Mouse (Mus musculus) cortical plate, adult 2 months (tissue): Measurements from ENCODE around the gene Ypel4.

Experiments
- CTCF ChIP-seq: fragments of 200-500 bp; IDR thresholded peaks from 2 replicates; pipeline ENCODE4 v1.5.1; 2011; ENCODE audit warnings: mild to moderate bottlenecking, control low read depth, low read length; ENCODE audit not compliant: insufficient read depth; ENCODE audit errors: extremely low read depth
- POLR2A ChIP-seq: fragments of 200-500 bp; IDR thresholded peaks from 2 replicates; pipeline ENCODE4 v1.6.1; 2011; ENCODE audit warnings: mild to moderate bottlenecking, low read length, control low read depth; ENCODE audit not compliant: insufficient read depth; ENCODE audit errors: extremely low read depth

DNA sequence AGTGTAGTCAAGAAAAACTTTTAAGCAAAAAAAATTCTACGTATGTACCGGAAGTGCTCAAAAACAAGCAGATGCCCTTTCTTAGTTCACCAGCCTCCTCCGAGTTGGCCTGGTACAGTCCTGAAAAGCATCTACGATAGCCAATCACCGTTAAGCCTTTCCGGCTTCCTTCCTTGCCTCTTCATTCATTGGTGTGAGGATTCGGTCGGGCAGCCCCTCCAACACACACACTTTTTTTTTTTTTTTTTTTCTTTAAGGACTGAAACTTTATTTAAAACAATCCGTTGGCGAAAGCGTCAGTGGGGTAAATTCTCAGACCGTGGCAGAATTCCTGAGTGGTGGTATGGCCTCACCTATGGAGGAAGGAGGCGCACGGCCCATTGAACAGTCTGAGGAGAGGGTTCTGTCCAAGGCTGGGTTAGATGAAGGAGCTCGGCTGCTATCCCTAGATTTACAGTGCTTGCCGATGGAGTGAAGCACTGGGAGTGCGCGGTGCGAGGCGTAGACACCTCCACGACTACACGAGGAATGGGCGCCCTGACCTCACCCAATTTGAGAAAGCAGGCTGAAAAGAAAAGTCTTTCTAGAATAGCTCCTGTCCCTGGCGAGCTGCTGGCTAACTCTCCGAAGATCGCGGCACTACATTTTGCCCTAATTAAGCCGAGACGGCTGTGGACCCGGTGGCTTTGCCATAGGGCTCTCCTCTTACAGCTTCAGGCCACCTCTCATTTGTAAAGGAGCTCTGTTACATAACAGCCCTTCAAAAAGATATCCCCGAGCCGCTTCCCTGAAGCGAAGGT, 18.1 kb upstream of the Ypel4 start:
- TF ChIP-seq CTCF (no peak), POLR2A (peak; percentile 54)
